Mouse (Mus musculus) hindbrain, postnatal 0 days (tissue): ENCODE measurements around the gene Rasl12. TPM values are rescaled to one million over a fixed set of nuclear protein-coding genes. Genes with fewer than 3 reads are reported as not detected.
A peak's percentile ranks its signal among the peaks of the same experiment; 100 is the strongest.

ENCODE experiments used
- ATAC-seq: fragments of 200-750 bp; cut with Nextera tagmentation; 2 replicates; pipeline ENCODE4 v1.8.0; 2017; ENCODE audit warnings: mild to moderate bottlenecking, moderate TSS enrichment, moderate library complexity
- DNase-seq: peaks from one replicate; pipeline ENCODE4 v3.0.0-alpha.2; 2015; ENCODE audit warnings: low spot score
- H3K27ac ChIP-seq: fragments of 300-500 bp; sonication (generic); 2 replicates; pipeline ENCODE4 v1.5.1; 2014; ENCODE audit warnings: mild to moderate bottlenecking
- H3K27me3 ChIP-seq: fragments of 300-500 bp; sonication (generic); 2 replicates; pipeline ENCODE4 v1.6.1; 2014; ENCODE audit warnings: low read length, mixed read lengths; ENCODE audit not compliant: insufficient read depth
- H3K36me3 ChIP-seq: fragments of 300-500 bp; sonication (generic); 2 replicates; pipeline ENCODE4 v1.6.1; 2014; ENCODE audit warnings: low read length, mixed read lengths; ENCODE audit not compliant: insufficient read depth
- H3K4me1 ChIP-seq: fragments of 300-500 bp; sonication (generic); 2 replicates; pipeline ENCODE4 v1.6.1; 2014; ENCODE audit warnings: antibody characterized with exemption, low read length, mixed read lengths; ENCODE audit not compliant: insufficient read depth
- H3K4me2 ChIP-seq: fragments of 300-500 bp; sonication (generic); 2 replicates; pipeline ENCODE4 v1.6.1; 2014; ENCODE audit warnings: low read depth, mild to moderate bottlenecking, low read length, moderate library complexity, mixed read lengths
- H3K4me3 ChIP-seq: fragments of 300-500 bp; sonication (generic); 2 replicates; pipeline ENCODE4 v1.5.1; 2014; ENCODE audit warnings: low read length
- H3K9ac ChIP-seq: fragments of 300-500 bp; sonication (generic); replicated peaks from 2 replicates; pipeline ENCODE4 v1.6.1; 2014; ENCODE audit warnings: mild to moderate bottlenecking, low read length, moderate library complexity, mixed read lengths
- H3K9me3 ChIP-seq: fragments of 300-500 bp; sonication (generic); 2 replicates; pipeline ENCODE4 v1.6.1; 2016; ENCODE audit warnings: low read length, mixed read lengths
- CTCF ChIP-seq: IDR thresholded peaks from 2 replicates; pipeline ENCODE4 v1.5.1; 2016; ENCODE audit warnings: antibody characterized with exemption, control low read depth, low read depth
- WGBS: fragments of 180-500 bp; shearing (Covaris S2); extraction: QIAGEN DNeasy Blood & Tissue Kit; methylation state at CpG from one replicate; pipeline ENCODE4 v1.1.7; 2014; 5-methylcytosine and 5-hydroxymethylcytosine counted together
- polyA plus RNA-seq: library from polyadenylated mRNA; unstranded; fragments of >200 nt; fragmentation: Nextera tagmentation; extraction: Ambion mirVana; gene quantifications from 2 replicates; pipeline ENCODE4 v1.2.1, GENCODE M21; 2015
- total RNA-seq: library from RNA; depleted of rRNA; stranded (reverse); fragments of >200 nt; gene quantifications from 2 replicates; pipeline ENCODE4 v1.2.3, GENCODE M21; 2014

Rasl12 gene
- total and polyA plus RNA-seq, 2 experiments from 2014 or later: 4.0 to 7.0 TPM

DNA sequence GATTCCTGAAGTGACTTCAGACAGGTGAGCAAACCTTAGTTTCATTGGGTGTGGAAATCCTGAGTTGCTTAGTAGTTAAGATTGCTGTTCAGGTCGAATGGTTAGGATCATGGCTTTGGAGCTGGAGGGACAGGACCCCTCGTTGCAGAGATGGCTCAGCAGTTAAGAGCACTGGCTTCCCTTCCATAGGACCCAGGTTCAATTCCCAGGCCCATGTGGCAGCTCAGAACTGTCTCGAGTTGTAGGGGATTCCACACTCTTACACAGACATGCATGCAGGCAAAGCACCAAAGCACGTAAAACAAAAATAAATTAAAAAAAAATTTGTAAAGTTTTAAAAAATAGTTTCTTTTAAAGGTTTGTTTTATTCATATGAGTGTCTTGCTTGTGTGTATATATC, 36.9 kb downstream of the Rasl12 start:
- Histone ChIP-seq H3K36me3 (peaks cover 9% of the 10 kb centered on the region; the same call in 1 of the 2 replicates), H3K9ac (no peak overlapping the region), H3K9me3 (no peaks in the 10 kb centered on the region), H3K27ac (no peak overlapping the region), H3K27me3 (no peaks in the 10 kb centered on the region), H3K4me2 (0 out of 2 replicates have a peak overlapping the region, but pooled peaks have one; percentile 77), H3K4me1 (peaks cover 4% of the 10 kb centered on the region; the same call in 1 of the 2 replicates), H3K4me3 (peak overlapping the region; percentile 80)
- no peak for TF ChIP-seq CTCF
- ATAC-seq (peak; percentile 30; the same call in 1 of the 2 replicates), DNase-seq (no peak)
- WGBS: 67% methylated on average over 4 of the region's 4 CpGs

DNA sequence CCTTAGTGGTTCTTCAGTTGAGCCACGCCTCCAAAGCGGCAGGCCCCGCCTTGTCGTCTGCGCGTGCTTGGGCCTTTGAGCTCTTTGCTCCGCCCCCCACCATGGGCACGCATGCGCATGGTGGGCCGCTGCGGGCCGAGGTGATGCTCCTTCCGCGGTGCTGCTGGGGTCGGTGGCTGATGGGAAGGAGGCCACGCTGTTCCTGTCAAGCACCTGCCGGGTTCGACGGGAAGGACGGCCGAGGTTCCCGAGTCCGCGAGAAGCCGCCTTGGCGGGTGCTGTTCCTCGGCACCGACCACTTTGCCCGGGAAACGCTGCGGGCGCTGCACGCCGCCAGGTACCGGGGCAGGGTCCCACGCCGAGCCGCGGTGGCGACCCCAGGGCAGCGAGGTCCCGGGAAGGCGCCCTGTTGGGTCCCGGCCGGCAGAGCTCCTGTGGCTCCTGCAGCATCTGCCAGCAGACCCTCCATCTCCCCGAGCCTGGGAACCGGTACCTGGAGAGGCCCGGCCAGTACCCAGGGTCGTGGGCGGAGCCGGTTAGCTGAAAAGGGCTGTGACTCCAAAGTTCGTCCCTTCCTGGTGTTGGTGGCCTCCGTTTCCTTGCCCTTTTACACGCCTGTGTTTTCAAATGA, 37.5 kb downstream of the Rasl12 start, which contains the start of gene Mtfmt:
Mtfmt (plus strand) TSS at position 112 of the 631 bp plus-strand sequence.
- DNase-seq: peak; percentile 97
- H3K4me1 ChIP-seq: peaks cover 4% of the 10 kb centered on the region; the same call in 1 of the 2 replicates
- H3K27ac ChIP-seq: peak within 1 kb of the TSS; percentile 41
- H3K9me3 ChIP-seq: no peaks in the 10 kb centered on the region
- H3K4me2 ChIP-seq: peak within 1 kb of the TSS; percentile 77
- H3K4me3 ChIP-seq: peak within 1 kb of the TSS; percentile 80
- under 1% methylated on average over 54 of the region's 54 CpGs for WGBS
- no peak for TF ChIP-seq CTCF
- no peaks in the 10 kb centered on the region for H3K27me3 ChIP-seq
- peaks cover 15% of the 10 kb centered on the region; the same call in 1 of the 2 replicates for H3K36me3 ChIP-seq
- H3K9ac ChIP-seq: peak within 1 kb of the TSS; percentile 83
- peak; percentile 94 for ATAC-seq

DNA sequence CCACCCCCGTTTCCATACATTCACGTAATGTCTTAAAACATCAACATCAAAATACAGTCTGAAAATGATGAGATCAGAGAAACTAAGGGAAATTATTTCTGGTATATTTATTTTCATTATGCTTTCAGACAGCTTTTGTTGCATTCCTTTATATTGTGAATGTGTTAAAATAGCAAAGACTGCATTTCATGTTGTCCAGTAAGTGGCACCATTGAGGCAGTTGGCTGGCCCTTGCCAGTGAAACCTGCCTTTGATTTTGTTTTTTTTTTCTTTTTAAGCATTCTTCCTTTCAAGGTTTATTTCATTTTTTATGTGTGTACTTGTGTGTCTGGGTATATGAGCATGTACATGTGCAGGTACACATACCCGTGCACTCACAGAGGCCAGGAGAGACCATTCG, 46.4 kb downstream of the Rasl12 start:
- peaks cover 60% of the 10 kb centered on the region for H3K36me3 ChIP-seq

DNA sequence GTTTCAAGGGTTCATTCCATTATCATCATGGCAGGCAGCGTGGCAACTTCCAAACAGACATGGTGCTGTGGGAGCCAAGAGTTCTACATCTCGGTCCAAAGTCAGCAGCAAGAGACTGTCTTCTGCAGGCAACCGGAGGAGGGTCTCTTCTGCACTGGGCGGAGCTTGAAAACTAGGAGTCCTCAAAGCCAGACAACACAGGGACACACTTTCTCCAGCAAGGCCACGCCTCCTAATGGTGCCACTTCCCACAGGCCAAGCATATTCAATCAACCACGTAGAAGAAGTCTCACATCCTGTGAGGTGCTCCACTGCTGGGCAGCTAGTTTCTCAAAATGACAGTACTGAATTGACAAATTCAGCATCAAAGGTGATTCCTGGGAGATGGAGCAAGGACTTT, 49.6 kb downstream of the Rasl12 start:
- DNase-seq (no peak), ATAC-seq (no peak)
- no peaks in the 10 kb centered on the region for H3K9me3 ChIP-seq
- TF ChIP-seq CTCF: no peak
- H3K4me3 ChIP-seq: no peak overlapping the region
- 91% methylated on average over 6 of the region's 6 CpGs for WGBS
- no peak overlapping the region for H3K9ac ChIP-seq
- no peaks in the 10 kb centered on the region for H3K4me1 ChIP-seq
- peaks cover 46% of the 10 kb centered on the region for H3K36me3 ChIP-seq
- H3K27ac ChIP-seq: no peak overlapping the region
- no peak overlapping the region for H3K4me2 ChIP-seq
- H3K27me3 ChIP-seq: no peaks in the 10 kb centered on the region

More for the DNA sequence above, 46.4 kb downstream of the Rasl12 start:
- Histone ChIP-seq H3K9ac (no peak overlapping the region), H3K4me1 (no peaks in the 10 kb centered on the region), H3K4me3 (no peak overlapping the region), H3K9me3 (no peaks in the 10 kb centered on the region), H3K27ac (no peak overlapping the region), H3K27me3 (no peaks in the 10 kb centered on the region), H3K4me2 (no peak overlapping the region)
- ATAC-seq: no peak
- peak; percentile 52 for TF ChIP-seq CTCF
- 91% methylated on average over 4 of the region's 4 CpGs for WGBS
- peak; percentile 13 for DNase-seq

DNA sequence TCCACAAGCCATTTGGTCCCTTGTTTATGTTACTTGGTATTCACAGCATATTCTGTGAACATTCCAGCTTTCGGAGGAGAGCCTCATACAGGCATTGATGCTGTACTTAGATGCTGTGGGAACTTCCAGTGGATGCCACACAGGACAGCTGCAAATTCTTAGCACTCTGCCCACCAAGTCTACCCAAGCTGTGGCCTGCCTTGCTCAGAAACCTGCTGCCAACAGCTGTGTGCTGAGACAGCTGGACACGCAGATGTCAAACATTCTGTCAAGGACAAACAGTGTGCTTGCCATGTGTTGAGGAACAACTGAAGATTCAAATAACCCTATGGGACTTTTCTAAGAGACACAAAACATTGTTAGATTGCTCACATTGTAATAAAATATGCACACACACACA, 60.7 kb downstream of the Rasl12 start:
- no peak for ATAC-seq
- no peak overlapping the region for H3K27ac ChIP-seq
- no peaks in the 10 kb centered on the region; the same call in 1 of the 2 replicates for H3K36me3 ChIP-seq
- no peak for TF ChIP-seq CTCF
- 75% methylated on average over 2 of the region's 2 CpGs for WGBS
- H3K9ac ChIP-seq: no peak overlapping the region
- no peak overlapping the region for H3K4me3 ChIP-seq
- H3K4me2 ChIP-seq: no peak overlapping the region
- H3K27me3 ChIP-seq: no peaks in the 10 kb centered on the region
- H3K9me3 ChIP-seq: no peaks in the 10 kb centered on the region
- DNase-seq: no peak
- H3K4me1 ChIP-seq: peaks cover 9% of the 10 kb centered on the region

DNA sequence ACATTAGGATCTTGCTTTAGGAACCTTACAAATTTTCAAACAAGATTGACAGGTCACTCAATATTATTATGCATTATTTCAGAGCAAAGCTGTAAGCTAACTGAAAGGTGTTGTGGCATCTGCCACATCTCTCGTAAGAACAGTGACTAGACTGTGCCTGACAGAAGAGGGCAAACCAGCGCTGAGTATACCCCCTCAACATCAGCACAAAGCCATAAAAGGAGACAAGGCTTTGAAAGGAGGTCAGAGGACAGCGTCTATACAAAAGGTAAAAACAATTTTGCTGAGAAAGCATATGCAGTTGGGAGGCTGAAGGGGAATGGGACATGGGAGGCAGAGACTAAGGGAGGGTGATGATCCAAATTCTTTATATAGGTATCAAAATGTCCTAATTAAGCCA, 61.9 kb downstream of the Rasl12 start:
- Histone ChIP-seq H3K36me3 (no peaks in the 10 kb centered on the region; the same call in 1 of the 2 replicates), H3K27ac (peak overlapping the region; percentile 84), H3K4me2 (peak overlapping the region; percentile 75), H3K4me3 (peak overlapping the region; percentile 89), H3K9ac (peak overlapping the region; percentile 77), H3K27me3 (no peaks in the 10 kb centered on the region), H3K4me1 (peaks cover 9% of the 10 kb centered on the region), H3K9me3 (no peaks in the 10 kb centered on the region)
- 29% methylated on average over 3 of the region's 3 CpGs for WGBS
- no peak for TF ChIP-seq CTCF
- peak; percentile 12 for DNase-seq
- ATAC-seq: no peak; the same call in 1 of the 2 replicates
